Mouse (Mus musculus) cerebellum, adult (tissue): ENCODE measurements around the gene Sphk1.
"Not testable (repeated sequence)": the region's sequence is repeated elsewhere in the genome, so short reads cannot be mapped to it uniquely, and the experiment has no call there.

Source experiments
- ATAC-seq: cut with Nextera tagmentation; 2 replicates; pipeline ENCODE4 v1.9.2; 2017; ENCODE audit warnings: mild to moderate bottlenecking, moderate library complexity, mixed read lengths; ENCODE audit not compliant: insufficient number of reproducible peaks, low FRiP score, low TSS enrichment

Sphk1 gene

DNA sequence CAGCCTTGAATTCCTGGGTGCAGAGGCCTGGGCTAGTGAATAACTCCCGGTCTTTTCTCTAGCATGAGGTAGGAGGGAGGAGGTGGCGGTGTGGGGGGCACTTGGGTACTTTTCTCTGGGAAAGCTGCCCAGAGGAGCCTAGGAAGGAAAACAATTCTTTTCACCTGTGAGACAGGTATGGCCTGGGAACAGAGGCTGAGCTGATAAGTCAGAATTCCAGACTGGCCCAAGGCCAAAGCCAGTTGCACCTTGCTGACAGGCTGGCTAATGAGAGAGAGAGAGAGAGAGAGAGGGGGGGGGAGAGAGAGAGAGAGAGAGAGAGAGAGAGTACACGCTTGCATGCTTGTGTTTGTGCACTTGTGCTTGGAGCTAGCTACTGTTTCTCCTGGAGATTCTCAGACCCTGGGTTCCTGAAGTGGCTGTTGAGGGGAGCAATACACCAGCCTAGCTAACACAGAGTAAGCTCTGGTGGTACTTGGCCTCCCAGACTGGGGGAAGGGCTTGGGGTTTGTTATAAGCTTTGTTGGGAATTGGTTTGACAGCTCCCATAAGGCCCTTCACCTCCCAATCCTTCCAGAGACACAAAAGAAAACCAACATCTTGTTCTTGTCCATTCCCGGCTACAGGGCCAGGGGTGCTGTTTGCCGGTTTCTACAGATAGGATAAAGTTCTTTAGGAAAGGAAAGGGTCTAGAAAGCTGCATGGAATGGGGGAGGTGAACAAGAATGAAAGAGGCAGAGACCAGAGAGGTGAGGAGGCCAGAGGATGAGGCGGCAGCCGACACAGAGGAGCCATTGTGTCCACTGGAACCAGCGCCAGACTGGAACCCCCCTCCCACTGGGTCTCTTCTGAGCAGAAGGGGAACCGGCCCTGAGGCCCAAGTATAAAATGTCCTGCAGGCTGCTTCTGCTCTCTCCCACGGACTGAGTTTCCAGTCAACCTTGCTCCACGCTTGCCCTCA, at the start of gene Sphk1:
TSS of gene Sphk1 (plus strand) at position 739 of the 961 bp plus-strand sequence.
- ATAC-seq = no peak

- ATAC-seq = no peak
These were observed 49.8 kb upstream of the Sphk1 start for GRCm38 (mm10) chr11:116480975-116481374.

- peak; percentile 52; the same call in 1 of the 2 replicates for ATAC-seq
These were observed 48.9 kb upstream of the Sphk1 start for GRCm38 (mm10) chr11:116481776-116482175.

DNA sequence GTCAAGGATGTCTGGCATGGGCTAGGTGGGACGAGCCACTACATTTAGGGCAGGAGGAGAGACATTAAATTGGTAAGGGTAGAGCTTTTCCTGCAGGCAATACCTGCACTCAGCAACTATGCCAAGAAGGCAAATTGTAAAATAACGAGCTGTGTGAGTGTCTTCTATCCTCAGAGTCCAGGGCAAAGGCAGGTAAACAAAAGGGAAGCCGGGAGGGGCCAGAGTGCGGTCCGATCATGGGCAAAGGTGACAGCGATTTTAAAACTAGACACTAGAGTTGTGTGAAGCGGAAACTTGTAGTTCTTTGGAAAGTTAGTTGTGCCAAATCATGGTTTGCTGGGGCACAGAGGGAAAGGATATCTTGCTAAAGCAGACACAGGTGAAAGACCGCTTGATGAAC, 46.5 kb upstream of the Sphk1 start:
- no peak for ATAC-seq

DNA sequence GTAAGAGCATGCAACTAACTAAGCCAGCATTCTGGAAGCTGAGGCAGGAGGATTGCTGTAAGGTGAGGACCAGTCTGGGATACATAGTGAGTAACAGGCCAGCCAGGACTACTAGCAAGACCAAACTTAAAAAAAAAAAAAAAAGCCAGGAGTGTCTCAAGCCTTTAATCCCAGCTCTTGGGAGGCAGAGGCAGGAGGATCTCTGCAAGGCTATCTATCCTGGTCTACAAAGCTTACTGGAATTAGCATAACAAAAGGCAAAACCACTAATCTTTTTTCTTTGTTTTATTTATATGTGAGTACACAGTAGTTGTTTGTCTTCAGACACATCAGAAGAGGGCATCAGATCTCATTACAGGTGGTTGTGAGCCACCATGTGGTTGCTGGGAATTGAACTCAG, 42.5 kb upstream of the Sphk1 start:
- ATAC-seq = no peak

DNA sequence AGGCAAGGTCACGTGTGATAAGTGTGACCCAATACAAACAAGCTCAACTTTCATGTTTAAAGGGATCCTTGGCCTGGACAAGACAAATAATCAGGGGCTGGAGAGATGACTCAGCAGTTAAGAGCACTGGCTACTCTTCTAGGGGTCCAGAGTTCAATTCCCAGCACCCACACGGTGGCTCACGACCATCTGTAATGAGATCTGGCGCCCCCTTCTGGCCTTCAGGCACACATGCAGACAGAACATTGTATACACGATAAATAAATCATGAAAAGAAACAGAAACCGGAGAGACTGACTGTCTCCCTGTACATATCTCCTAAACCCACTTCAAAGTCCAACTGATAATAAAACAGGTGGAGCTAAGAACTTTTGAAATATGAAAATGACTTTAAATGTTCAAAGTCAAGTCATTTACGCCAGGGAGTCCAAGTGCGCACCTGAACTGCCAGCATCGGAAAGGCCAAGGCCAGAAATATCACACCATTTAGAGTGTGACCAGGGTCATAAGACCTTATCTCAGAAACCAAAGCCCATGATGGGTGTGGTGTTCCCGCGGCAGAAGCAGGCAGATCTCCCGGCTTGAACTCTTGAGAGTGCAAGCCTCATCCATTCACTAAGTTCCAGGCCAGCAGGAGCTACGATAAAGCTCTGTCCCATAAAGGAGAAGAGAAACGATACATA, 41.9 kb upstream of the Sphk1 start:
- ATAC-seq = no peak

DNA sequence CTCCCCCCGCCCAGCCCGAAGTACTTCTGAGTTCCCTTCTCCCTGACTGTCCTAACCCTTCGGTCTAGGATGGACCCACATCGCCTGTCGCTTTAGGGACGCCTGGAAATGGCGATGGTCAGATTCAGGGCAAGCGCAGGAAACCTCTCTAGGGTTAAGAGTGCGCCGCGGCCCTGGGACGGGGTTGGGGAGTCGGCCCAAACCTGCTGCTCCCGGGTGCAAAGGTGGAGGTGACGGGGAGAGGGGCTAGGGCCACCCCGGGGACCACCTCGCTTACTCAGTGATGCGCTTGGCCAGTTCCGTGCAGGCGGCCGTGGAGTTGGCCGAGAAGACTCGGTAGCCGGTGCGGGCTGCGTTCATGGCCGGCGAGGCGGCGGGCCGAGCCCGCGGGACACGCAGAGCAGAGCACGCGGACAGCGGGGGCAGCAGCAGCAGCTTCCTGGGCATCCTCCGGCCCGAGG, 40.9 kb upstream of the Sphk1 start:
- ATAC-seq = peak; percentile 24; the same call in 1 of the 2 replicates

DNA sequence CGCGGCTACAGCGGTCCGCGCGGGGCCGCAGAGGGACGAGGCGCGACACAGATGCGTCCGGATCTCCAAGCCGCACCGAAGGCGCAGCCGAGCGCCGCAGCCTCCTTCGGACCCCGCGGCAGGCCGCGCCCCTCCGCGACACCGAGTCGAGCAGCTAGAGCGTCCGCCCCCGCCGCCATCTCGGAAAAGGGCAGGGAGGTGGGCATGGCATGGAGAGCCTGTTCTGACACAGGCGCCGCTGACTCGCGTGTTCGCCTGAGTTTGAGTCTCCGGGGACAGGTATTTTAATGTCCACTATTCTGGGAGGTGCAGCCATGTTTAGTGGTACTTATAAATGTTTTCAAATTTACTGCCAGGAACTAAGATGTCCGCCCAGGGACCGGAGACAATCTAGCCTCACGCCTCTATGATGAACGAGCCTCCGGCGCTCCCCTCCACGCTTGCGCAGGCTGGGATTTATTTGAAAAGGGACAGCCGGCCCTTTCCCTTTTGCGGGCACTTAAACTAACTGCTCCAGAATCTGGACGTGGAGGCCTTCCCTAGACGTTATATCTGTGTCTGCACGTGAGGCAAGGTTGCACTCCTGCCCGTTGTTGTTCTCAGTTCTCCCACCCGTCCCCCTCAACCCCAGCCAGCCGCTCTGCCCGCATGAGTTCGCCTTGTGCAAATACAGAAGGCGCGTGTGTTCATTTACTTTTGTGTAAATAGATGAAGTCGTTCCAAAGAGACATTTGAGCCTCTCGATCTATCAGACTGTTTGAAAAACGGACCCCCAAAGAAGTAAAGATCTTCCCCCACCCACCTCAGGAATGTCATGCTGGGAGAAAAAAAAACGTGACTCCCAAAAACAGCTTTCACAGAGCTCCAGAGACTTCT, 40.3 kb upstream of the Sphk1 start:
- peak; percentile 75; the same call in 1 of the 2 replicates for ATAC-seq

DNA sequence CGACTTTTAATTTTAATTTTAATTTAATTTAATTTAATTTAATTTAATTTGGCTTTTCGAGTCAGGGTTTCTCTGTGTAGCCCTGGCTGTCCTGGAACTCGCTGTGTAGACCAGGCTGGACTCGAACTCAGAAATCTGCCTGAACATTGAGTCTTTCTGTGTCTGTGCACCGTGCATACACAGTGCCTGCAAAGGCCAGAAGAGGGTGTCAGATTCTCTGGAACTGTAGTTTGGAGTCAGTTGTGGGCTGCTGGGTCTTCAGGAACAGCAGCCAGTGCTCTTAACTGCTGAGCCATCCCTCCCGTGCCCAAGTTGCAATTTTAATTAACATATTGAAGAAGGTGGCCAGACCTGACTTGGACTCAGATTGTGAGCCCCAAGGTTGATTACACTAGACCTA, 39.4 kb upstream of the Sphk1 start:
- no peak for ATAC-seq

- ATAC-seq = not testable (repeated sequence)
These were observed 38.2 kb upstream of the Sphk1 start for GRCm38 (mm10) chr11:116492507-116492906.

- ATAC-seq = no peak
These were observed 37.5 kb upstream of the Sphk1 start for GRCm38 (mm10) chr11:116493191-116493590.

DNA sequence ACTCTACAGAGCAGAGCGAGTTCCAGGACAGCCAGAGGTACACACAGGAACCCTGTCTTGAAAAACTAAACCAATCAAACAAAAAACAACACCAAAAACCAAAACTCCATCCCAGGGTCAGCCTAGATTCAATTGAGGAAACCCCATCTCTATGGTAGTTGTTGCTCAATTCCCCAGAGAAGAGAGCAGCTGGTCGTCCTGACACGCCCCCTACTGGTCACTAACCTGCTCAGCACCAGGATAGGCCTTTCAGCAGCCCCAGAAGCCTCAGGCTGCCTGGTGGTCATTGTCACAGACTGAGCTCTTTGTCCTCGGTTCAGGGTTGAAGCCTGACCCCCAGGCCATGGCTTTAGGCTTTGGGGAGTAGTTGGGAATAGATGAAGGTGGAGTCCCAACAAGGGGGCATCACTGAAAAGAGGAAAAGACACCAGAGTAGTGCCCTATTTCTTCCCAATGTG, 36.9 kb upstream of the Sphk1 start, which contains the start of gene Prpsap1:
TSS of gene Prpsap1 (minus strand) at position 408 of the 458 bp plus-strand sequence.
- ATAC-seq = no peak

DNA sequence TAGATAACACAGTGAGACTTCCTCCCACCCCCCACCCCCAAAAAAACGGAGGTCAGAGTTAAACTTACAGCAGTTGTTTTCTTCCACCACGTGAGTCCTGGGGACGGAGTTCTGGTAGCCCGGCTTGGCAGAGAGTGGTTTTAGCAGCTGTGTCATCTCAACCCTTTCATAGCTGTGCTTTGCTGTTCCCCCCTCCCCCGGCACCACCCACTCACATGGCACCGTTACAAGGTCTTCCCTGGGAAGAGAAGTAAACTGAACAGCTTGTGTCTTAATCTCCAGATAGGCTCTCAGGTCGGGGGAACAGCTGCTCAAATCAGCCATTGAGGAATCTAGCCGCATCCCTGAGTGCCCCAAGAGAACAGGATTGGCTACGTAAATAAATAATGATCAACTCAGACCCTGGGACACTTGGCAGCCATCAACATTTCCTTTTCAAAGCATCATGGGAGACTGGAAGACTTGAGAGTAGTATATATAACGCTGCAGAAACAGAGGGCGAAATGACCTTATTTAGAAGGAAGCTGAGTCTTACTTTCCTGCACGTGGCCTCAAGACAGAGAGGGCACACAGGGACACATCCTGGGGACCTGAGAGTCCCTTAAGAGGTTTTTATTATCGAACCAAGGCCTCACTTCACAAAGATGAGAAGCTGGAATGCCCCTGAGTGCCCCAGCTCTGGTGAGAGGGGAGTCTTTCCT, 36.1 kb upstream of the Sphk1 start:
- ATAC-seq = no peak

DNA sequence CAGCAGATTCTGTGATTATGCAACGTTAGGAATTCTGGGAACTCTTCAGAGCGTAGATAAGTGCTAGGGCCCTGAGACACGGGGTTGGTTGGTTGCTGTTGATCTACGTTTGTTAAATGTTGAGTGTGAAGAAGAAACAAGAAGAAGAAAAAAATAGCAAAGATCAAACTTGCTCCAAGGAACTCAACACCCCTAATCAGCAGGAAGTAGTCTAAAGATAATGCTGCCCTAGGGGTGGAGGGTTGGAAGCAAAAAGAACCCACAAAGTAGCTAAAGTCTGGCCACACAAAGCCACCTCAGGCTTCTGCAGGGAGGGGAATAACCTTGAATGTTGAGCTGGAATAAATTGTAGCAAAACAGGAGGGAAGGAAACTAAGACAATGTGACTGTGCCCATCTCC, 33.4 kb upstream of the Sphk1 start:
- no peak for ATAC-seq

- no peak for ATAC-seq
These were observed 32.1 kb upstream of the Sphk1 start for GRCm38 (mm10) chr11:116498596-116498995.

DNA sequence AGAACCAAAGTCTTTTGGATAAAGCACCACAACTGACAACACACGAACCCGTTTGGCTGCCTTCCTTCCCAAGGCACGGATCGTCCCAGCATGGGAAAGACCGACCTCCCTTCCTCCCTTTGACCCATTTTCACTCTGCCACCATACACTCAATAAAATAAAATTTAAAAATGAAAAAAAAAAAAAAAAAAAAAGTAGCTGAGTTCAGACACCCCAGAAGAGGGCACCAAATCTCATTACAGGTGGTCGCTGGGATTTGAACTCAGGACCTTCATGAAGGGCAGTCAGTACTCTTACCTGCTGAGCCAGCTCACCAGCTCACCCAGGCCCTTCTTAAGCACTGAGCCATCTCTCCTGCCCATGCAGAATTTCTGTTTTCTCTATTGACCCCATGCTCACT, 31.7 kb upstream of the Sphk1 start:
- ATAC-seq = no peak

DNA sequence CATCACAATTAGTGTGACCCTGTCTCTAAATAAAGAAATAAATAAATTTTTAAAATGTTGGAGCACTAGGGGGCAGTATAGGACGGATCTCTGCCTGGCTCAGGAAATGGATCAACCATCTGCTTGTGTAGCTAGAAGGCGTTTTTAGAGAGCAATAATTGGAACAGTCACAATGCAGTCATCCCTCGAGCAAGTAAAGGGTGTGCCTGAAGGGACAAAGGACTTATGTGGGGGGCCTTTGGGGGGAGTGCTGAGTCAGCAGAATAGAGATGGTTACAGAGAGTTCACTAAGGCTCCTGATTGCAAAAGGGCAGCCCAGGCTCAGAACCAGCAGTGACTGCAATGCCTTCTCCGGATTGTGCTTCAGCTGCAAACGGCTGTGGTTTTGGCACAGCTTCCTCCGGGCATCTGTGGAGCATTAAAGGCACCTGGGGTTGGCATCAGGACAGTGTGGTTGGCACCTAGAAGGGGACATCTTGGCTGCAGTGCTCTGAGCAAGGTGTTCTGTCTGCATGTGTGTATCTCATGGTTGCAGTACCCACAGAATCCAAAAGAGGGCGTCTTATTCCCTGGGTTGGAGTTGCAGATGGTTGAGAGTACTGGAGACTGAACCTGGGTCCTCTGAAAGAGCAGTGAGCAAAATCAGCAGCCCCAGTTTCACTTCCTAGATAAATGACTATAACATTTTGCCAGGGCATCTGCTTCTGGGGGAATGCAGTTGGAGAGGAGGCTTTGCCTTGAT, 29.5 kb upstream of the Sphk1 start:
- ATAC-seq = no peak; the same call in 1 of the 2 replicates

DNA sequence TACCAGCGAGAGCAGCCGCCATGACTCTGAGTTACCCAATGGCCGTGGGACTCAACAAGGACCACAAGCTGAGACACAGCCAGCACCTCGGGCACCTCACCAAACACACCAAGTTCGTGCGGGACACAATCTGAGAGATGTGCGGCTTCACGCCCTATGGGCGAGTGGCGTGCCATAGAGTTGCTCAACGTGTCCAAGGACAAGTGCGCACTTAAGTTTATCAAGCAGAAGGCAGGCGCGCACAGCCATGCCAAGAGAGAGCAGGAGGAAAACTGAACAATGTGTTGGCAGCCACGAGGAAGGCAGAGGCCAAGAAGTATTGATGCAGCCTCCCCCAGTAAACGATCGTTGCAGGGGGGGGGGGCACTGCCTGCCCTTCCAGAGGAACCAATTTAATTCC, 26.2 kb upstream of the Sphk1 start:
- no peak for ATAC-seq

GRCm38 (mm10) chr11:116505573-116505972, 25.2 kb upstream of the Sphk1 start:
- no peak for ATAC-seq
